Mouse (Mus musculus) heart, postnatal 36 days (tissue): ENCODE results near the gene Olfr1258. TPM values are rescaled to one million over a fixed set of nuclear protein-coding genes. Genes with fewer than 3 reads are reported as not detected.
"Not testable (repeated sequence)": the region's sequence is repeated elsewhere in the genome, so short reads cannot be mapped to it uniquely, and the experiment has no call there.

ENCODE experiments used
- DNase-seq, 2 experiments: peaks; one replicate each; pipeline ENCODE4 v3.0.0; 2021 to 2022
- intact Hi-C: fragments of 180-260 bp; cut with DNase I; formaldehyde crosslinking; loops from one replicate; pipeline ENCODE4 v1.15.1; 2025
- total RNA-seq, 2 experiments: library from RNA; stranded (reverse); gene quantifications; 2 replicates each; pipeline ENCODE4 v1.2.3; 2021

The Olfr1258 gene
- not detected for total RNA-seq

DNA sequence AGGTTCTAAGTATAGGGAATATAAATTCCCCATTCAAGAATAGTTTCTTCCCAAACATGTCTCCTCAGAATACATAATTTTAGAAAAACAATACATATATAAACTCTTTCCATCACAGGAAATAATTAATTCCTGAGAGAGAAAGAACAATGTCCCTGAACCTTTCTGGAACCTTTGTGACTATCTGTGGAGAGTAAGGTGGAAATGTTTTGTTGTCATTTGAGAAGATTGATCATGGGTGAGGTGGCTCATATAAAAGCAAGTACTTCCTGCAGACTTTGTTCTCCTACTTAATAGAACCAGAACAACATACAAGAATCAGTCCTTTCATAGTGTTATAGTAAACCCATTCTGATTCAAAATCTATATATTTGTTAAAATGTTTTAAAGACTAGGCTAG lies at the start of gene Olfr1258:
TSS of gene Olfr1258 (plus strand) at position 301 of the 400 bp plus-strand sequence.
- DNase-seq, result no peak
- intact Hi-C loops, result no loop called here

DNA sequence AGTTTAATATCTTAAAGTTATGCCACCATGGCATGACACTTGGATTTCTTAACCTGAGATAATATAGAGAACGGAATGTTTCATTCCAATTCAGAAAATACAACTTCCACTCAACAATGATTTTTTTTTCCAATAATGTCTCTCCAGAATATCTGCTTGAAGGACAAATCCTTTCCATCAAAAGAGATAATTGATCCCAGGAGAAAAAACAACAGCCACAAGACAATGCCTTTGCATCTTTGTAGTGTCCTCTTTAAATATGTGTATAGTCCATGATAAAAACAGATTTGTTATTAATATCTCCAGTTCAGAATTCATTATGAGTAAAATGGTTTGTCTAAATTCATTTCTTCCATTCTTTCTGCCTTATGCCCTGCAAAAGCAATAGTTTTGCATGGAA lies 49.0 kb upstream of the Olfr1258 start, which contains the start of gene Olfr1257:
TSS of gene Olfr1257 (plus strand) at position 301 of the 400 bp plus-strand sequence.
- no peak for DNase-seq
- intact Hi-C loops, result no loop called here

DNA sequence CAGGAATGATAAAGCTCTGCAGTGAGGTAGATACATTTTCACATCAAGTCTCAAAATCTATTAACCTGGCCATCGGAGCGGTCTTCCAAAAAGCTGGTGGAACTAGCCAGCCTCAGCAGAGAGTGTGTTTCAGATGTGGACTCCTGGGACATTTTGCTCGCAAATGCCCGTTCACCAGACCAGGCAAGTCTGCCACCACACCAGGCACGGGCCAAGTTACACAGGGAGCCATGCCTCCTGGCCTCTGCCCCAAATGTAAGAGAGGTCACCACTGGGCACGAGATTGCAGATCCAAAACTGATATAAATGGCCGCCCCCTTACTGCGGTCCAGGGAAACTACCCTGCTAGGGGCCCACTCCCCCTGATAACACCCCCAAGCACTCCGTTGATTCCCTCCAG lies 14.5 kb upstream of the Olfr1258 start:
- DNase-seq, intact Hi-C loops: not testable (repeated sequence)

GRCm38 (mm10) chr2:89948564-89948963 lies 21.5 kb downstream of the Olfr1258 start, which contains the start of gene Olfr1259:
Gene Olfr1259, minus strand, starts transcription at chr2:89948664.
- DNase-seq, result no peak
- intact Hi-C loops, result no loop called here

- intact Hi-C loops, result no loop called here
These were observed 47.1 kb downstream of the Olfr1258 start, which contains the start of gene Olfr1260 for GRCm38 (mm10) chr2:89974184-89974583. Gene Olfr1260, plus strand, starts transcription at chr2:89974340.

DNA sequence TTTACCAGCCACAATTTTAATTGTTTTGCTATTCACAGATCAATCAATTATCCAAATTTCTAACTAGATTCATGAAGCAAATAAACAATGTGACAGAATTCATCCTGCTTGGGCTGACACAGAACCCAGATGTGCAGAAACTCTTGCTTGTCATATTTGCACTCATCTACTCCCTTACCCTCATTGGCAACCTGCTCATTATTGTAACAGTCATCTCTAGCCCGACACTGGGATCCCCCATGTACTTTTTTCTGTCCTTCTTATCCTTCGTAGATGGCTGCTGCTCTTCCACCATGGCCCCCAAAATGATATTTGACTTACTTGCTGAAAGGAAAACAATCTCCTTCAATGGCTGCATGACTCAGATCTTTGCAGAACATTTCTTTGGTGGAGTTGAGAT lies 50.6 kb downstream of the Olfr1258 start:
- intact Hi-C loops, result no loop called here
- DNase-seq, result no peak

More at GRCm38 (mm10) chr2:89974184-89974583, 47.1 kb downstream of the Olfr1258 start, which contains the start of gene Olfr1260:
- DNase-seq, result no peak

Other genes starting within 250 kb of the Olfr1258 start
- gene Olfr1252, start 202.3 kb upstream of the Olfr1258 start, total RNA-seq, result not detected
- gene Olfr1253, start 170.2 kb upstream of the Olfr1258 start, total RNA-seq, result not detected
- not detected for gene Olfr1254, start 133.7 kb upstream of the Olfr1258 start, total RNA-seq
- not detected for gene Olfr1255, start 115.3 kb upstream of the Olfr1258 start, total RNA-seq
- gene Olfr1256, start 85.8 kb upstream of the Olfr1258 start, total RNA-seq, result not detected
- gene Olfr48, start 79.1 kb upstream of the Olfr1258 start, total RNA-seq, result not detected
- gene Olfr1257, start 48.9 kb upstream of the Olfr1258 start, total RNA-seq, result not detected
- not detected for gene Olfr1259, start 21.4 kb downstream of the Olfr1258 start, total RNA-seq
- not detected for gene Olfr1260, start 47.0 kb downstream of the Olfr1258 start, total RNA-seq
- gene Olfr1261, start 63.9 kb downstream of the Olfr1258 start, total RNA-seq, result not detected
- not detected for gene Olfr1262, start 72.8 kb downstream of the Olfr1258 start, total RNA-seq
- not detected for gene Olfr1263, start 84.8 kb downstream of the Olfr1258 start, total RNA-seq
- not detected for gene Olfr1264, start 98.3 kb downstream of the Olfr1258 start, total RNA-seq
- not detected for gene Olfr1265, start 108.0 kb downstream of the Olfr1258 start, total RNA-seq
- not detected for gene Olfr140, start 136.3 kb downstream of the Olfr1258 start, total RNA-seq
- not detected for gene Olfr1269, start 194.1 kb downstream of the Olfr1258 start, total RNA-seq
- gene Olfr32, start 215.0 kb downstream of the Olfr1258 start, total RNA-seq, result not detected
- gene Olfr1270, start 225.8 kb downstream of the Olfr1258 start, total RNA-seq, result not detected